8 mouse cellular contexts compared by ENCODE assay signal in the genomic region with DNA sequence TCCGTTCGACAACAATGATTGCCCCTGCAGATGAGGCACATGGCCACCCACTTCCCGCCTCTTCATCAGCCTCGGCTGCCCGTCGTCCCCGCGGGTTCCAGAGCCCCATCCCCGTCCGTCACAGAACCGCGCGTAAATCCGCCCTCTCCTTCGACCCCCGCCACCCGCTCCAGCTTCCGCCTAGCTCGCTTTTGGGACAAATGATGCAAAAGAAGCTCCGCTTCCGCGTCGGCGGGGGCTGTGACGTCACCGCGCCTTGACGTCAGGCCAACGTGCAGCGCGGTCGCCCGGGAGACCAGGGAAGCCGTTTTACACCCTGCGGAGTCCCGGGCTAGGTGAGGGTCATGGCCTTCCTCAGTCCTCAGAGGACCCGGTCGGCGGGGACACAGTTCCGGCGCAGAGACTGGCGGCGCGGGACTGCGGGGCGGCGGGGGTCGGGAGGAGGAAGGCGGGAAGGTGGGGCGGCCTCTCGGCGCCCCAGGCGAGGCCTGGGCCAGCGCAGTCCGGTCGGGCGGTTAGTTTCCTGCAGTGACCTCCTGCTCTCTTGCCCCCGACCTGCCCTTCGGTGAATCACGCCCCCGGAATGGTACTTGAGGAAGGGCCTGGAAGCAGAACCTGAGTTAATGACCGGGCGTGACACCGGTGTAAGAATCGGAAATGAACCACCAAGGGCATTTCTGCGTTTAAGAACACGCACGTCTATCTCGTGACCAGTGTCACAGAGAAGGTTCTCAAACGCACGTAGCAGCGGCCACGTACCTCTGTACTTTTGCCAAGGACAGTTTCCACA. TPM values are rescaled to one million over a fixed set of nuclear protein-coding genes. Genes with fewer than 3 reads are reported as not detected.
DNase-seq lines count a peak whose midpoint lies in the region; ATAC-seq lines count a peak whose summit lies in the region.

A gene (plus strand): TSS at position 252 of the 790 bp plus-strand sequence.

- peak; percentile 96 for ATAC-seq in inflammation-experienced regulatory T-cells, adult 6 months

- no peaks in the 10 kb centered on the region for H3K27me3 ChIP-seq in megakaryocyte, embryonic 14.5 days (replicated peaks)

- peaks cover 26% of the 10 kb centered on the region for H3K4me1 ChIP-seq in megakaryocyte, embryonic 14.5 days

- peak; percentile 58 for DNase-seq in adipocyte (ENCODE audit: low spot score)
- DNase-seq in embryo, embryonic 10 days (ENCODE audit: low spot score): peak; percentile 97
- peak; percentile 86 for DNase-seq in gastrocnemius, postnatal 14 days
- peak; percentile 73 to 90 for DNase-seq in left cerebral cortex, adult 9 months (ENCODE audit: low spot score in 2 of 2)
- peak; percentile 93 for DNase-seq in right cerebral cortex, adult 2 months (ENCODE audit: low spot score in 2 of 2)
- peak; percentile 64 for DNase-seq in urinary bladder, postnatal 10 days (ENCODE audit: low spot score)

- peak within 1 kb of the TSS; percentile 95 for H3K4me3 ChIP-seq in megakaryocyte, embryonic 14.5 days (replicated peaks)

- H3K36me3 ChIP-seq in megakaryocyte, embryonic 14.5 days (replicated peaks; ENCODE audit: low read length): peaks cover 12% of the 10 kb centered on the region

- intact Hi-C loops in gastrocnemius, postnatal 14 days (cut with DNase I; ENCODE audit: low total_unique reads): no loop called here

- H3K9me3 ChIP-seq in megakaryocyte, embryonic 14.5 days: no peaks in the 10 kb centered on the region

RNA-seq across cellular contexts. Expression of the gene that starts here (rescaled TPM):
- under 1 TPM; 0.38 to 0.92 TPM for total RNA-seq in gastrocnemius, postnatal 14 days (2021)
- polyA plus RNA-seq in inflammation-experienced regulatory T-cells, adult 6 months (2017; shearing (Covaris generic)): under 1 TPM; 0.44 to 0.55 (median 0.49) TPM
- 1.2 TPM in 1 of 2 replicates, not detected in the other for polyA plus RNA-seq in megakaryocyte, embryonic 14.5 days (2012; ENCODE audit: insufficient read depth, low replicate concordance)

Comparison
In these comparisons a context has a peak if more than half of its experiments do, and no peak if none do; other contexts are left out.
1. Peak in every context shown above with its lines: DNase-seq, ATAC-seq and H3K4me3 ChIP-seq.
2. Peak in DNase-seq in gastrocnemius, postnatal 14 days; RNA of the gene not detected or under 1 TPM.
3. Peak in ATAC-seq in inflammation-experienced regulatory T-cells, adult 6 months; RNA of the gene not detected or under 1 TPM.